Mouse (Mus musculus): ENCODE results near the gene Samd9l. TPM values are rescaled to one million over a fixed set of nuclear protein-coding genes. Genes with fewer than 3 reads are reported as not detected.
"Not testable (repeated sequence)": the region's sequence is repeated elsewhere in the genome, so short reads cannot be mapped to it uniquely, and the experiment has no call there.

Gene Samd9l
- polyA plus RNA-seq, 1 experiment: not detected

DNA sequence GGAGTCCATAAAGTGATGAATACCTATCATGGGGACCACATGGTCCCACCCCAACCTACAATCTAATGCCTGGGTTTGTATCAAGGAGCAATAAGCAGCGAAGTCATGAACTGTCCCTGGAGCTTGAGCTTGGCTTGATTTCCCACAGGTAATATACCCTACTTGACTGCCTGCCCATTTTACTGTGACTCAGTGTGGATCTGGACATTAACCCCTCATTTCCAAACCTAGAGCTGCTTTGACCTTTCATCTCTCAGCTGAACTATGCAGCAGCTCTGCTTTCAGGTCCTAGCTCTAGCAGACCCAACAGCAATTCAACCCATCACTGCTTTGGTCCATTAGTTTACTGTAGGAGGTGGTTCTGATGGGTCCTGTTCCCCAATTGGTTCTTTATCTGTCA is 9.4 kb downstream of the Samd9l start:
- Histone ChIP-seq H3K4me1 (ENCODE audit: control insufficient read depth) (no peaks in the 10 kb centered on the region), H3K4me3 (replicated peaks) (no peak overlapping the region), H3K9me3 (ENCODE audit: control insufficient read depth, low read length) (no peaks in the 10 kb centered on the region), H3K27me3 (ENCODE audit: control insufficient read depth) (no peaks in the 10 kb centered on the region), H3K36me3 (ENCODE audit: control insufficient read depth) (no peaks in the 10 kb centered on the region)
- TF ChIP-seq GATA1 (IDR thresholded peaks at IDR 0.05; ENCODE audit: low read length) (no peak), TAL1 (IDR thresholded peaks at IDR 0.05; ENCODE audit: low read length) (no peak)

DNA sequence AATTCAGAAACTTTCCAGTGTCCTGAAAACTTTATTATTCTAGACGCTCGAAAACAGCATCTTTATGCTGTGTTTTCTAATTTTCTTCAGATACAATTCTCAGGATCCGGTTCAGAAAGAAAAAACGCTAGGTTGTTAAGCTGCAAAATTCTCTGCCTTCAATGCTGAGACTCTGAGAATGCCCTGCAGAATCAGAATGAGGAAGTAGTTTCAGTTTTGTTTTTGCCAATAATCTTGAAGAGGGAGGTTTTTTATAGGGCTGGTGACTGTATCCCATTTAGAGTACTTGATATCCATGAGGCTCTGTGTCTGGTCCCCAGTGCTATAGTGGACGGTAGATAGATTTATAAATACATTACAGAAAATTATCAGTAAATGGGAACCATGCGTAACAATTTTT is 12.8 kb downstream of the Samd9l start:
- no peak overlapping the region for H3K4me3 ChIP-seq (replicated peaks)
- no peaks in the 10 kb centered on the region for H3K27me3 ChIP-seq (ENCODE audit: control insufficient read depth)
- no peaks in the 10 kb centered on the region for H3K9me3 ChIP-seq (ENCODE audit: control insufficient read depth, low read length)
- no peaks in the 10 kb centered on the region for H3K4me1 ChIP-seq (ENCODE audit: control insufficient read depth)
- TF ChIP-seq GATA1 (IDR thresholded peaks at IDR 0.05; ENCODE audit: low read length) (no peak), TAL1 (IDR thresholded peaks at IDR 0.05; ENCODE audit: low read length) (no peak)
- no peaks in the 10 kb centered on the region for H3K36me3 ChIP-seq (ENCODE audit: control insufficient read depth)

DNA sequence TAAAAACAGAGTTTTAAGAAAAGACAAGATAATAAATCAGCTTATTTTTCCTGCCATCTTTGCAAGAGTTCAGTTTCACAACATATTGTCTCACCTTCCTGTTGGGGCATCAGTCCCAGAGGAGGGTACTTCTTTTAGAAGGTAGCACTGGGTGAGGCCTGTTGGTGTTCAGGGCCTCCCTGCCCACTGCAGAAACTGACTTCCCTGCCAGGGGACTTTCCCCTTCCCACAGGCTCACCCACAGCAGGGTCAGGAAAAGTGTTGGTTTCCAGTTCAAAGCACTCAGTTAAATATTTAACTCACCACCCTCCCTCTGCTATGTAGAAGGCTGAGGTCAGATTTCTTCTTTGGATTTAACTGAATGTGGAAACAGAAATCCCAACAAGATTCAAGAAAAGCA is 14.6 kb downstream of the Samd9l start:
- not testable (repeated sequence) for H3K27me3 ChIP-seq (ENCODE audit: control insufficient read depth); H3K9me3 ChIP-seq (ENCODE audit: control insufficient read depth, low read length); H3K36me3 ChIP-seq (ENCODE audit: control insufficient read depth); H3K4me3 ChIP-seq (replicated peaks); H3K4me1 ChIP-seq (ENCODE audit: control insufficient read depth)

DNA sequence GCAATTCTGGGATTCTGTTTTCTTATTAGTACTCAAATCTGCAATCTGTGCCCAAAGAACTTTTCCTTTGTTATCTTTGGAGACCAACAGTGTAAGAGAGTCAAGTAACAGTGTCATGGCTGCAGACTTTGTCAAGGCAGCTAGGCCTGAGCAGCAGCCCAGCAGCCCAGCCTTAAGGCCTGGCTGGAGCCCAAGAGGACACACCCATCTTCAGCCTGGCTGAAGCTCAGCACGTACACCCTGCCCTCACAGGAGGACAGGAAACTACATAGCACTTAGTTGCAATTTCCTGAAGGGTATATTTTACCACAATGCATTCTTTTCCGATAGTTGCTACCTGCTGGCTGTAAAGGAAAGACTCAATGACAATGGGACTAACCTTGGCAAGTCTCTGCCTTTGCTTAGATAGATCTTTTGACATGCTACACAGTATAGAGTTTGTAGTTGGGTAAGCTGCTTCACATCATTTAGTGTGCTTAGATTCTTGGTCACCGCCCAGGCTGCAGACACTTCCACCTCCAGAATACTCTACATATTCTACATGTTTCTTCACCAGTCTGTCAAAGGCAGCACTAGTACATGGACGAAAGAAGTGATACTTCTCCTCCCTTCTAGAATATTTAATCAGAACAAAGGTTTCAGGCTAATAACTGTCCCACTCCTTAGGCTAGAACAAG is 15.1 kb downstream of the Samd9l start:
- H3K36me3 ChIP-seq (ENCODE audit: control insufficient read depth); H3K4me1 ChIP-seq (ENCODE audit: control insufficient read depth); H3K9me3 ChIP-seq (ENCODE audit: control insufficient read depth, low read length); H3K27me3 ChIP-seq (ENCODE audit: control insufficient read depth); H3K4me3 ChIP-seq (replicated peaks): not testable (repeated sequence)

DNA sequence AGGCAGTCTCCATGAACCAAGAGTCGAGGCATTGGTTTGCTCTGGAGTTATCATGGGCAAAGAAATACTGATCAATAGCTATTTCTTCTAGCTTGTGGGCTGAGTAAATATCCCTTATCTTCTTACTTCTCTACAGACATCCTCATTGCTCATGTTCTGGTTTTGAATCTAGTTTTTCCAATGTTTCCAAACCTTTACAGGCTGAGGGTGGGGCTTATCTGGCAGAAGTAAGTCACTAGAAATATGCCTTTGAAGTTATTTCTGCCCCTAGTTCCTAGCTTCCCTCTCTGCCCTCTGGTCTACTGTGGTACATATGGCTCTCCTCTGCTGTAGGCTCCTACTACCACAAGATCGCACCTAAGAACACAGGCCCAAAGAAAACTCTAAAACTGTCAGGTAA is 20.2 kb downstream of the Samd9l start:
- H3K36me3 ChIP-seq (ENCODE audit: control insufficient read depth): no peaks in the 10 kb centered on the region; the same call in 1 of the 2 replicates
- no peaks in the 10 kb centered on the region for H3K4me1 ChIP-seq (ENCODE audit: control insufficient read depth)
- H3K27me3 ChIP-seq (ENCODE audit: control insufficient read depth): no peaks in the 10 kb centered on the region
- peaks cover 2% of the 10 kb centered on the region; the same call in 1 of the 2 replicates for H3K9me3 ChIP-seq (ENCODE audit: control insufficient read depth, low read length)
- no peak overlapping the region for H3K4me3 ChIP-seq (replicated peaks)
- TF ChIP-seq GATA1 (IDR thresholded peaks at IDR 0.05; ENCODE audit: low read length) (no peak), TAL1 (IDR thresholded peaks at IDR 0.05; ENCODE audit: low read length) (no peak)

DNA sequence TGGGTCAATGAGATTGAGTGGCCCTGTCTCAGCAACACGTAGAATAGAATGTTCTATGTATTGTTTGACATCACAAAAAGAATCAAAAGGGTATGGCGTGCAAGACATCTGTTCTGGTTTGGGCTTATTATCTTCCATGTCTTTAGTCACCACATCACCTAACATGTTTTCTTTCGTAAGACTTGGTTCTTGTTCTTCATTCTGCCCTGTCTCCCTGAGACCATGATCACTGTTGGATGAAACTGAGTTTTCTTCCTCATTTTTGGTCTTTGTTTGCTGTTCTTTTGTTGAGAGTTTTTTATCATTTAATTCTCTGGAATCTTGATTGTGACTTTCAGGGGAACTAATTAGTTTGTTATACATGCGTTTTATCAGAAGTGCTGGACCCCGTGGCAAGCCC is 22.7 kb downstream of the Samd9l start:
- Histone ChIP-seq H3K4me3 (replicated peaks) (no peak overlapping the region), H3K36me3 (ENCODE audit: control insufficient read depth) (no peaks in the 10 kb centered on the region; the same call in 1 of the 2 replicates), H3K4me1 (ENCODE audit: control insufficient read depth) (no peaks in the 10 kb centered on the region), H3K27me3 (ENCODE audit: control insufficient read depth) (no peaks in the 10 kb centered on the region), H3K9me3 (ENCODE audit: control insufficient read depth, low read length) (peaks cover 5% of the 10 kb centered on the region; the same call in 1 of the 2 replicates)
- TF ChIP-seq TAL1 (IDR thresholded peaks at IDR 0.05; ENCODE audit: low read length) (no peak), GATA1 (IDR thresholded peaks at IDR 0.05; ENCODE audit: low read length) (no peak)

DNA sequence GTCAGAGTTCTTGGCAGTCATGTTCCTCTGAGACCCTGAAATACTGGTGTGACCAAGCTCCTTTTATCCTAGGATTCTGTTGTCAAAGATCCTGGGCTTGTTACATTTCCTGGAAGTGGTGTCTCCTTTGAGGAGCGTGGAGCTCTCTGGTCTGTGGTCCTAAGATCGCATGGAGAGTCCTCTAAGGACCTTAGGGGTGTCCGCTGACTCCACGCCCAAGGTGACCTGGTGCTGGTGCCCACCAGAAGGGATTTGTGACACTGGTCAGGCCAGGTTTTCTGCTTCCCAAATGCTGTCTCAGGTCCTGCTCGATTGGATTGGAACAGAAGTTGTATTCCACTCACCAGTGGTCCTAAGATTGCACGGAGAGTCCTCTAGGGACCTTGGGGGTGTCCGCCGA is 29.8 kb downstream of the Samd9l start:
- Histone ChIP-seq H3K9me3 (ENCODE audit: control insufficient read depth, low read length) (peaks cover 9% of the 10 kb centered on the region; the same call in 1 of the 2 replicates), H3K27me3 (ENCODE audit: control insufficient read depth) (no peaks in the 10 kb centered on the region), H3K4me3 (replicated peaks) (no peak overlapping the region), H3K4me1 (ENCODE audit: control insufficient read depth) (no peaks in the 10 kb centered on the region), H3K36me3 (ENCODE audit: control insufficient read depth) (no peaks in the 10 kb centered on the region)
- TF ChIP-seq TAL1 (IDR thresholded peaks at IDR 0.05; ENCODE audit: low read length) (no peak), GATA1 (IDR thresholded peaks at IDR 0.05; ENCODE audit: low read length) (no peak)

DNA sequence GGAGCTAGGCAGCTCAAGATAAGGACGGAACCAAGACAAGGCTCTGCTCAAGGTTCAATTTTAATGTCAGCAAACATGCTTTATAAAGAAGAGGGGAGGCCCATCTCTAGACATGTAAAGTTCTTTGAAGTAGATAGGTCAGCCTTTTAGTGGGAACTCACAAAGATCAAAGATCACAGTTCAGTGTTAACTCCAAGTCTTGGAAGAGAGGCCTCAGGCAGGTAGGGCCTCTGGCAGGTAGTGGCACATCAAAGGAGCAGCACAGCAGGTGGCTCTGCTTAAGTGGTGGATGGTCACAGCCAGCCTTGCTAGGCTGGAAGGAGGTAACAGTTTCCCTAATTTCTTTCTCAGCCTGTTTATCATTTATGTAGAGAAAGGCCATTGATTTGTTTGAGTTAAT is 33.8 kb downstream of the Samd9l start:
- H3K27me3 ChIP-seq (ENCODE audit: control insufficient read depth); H3K4me3 ChIP-seq (replicated peaks); H3K9me3 ChIP-seq (ENCODE audit: control insufficient read depth, low read length); H3K4me1 ChIP-seq (ENCODE audit: control insufficient read depth); H3K36me3 ChIP-seq (ENCODE audit: control insufficient read depth): not testable (repeated sequence)

DNA sequence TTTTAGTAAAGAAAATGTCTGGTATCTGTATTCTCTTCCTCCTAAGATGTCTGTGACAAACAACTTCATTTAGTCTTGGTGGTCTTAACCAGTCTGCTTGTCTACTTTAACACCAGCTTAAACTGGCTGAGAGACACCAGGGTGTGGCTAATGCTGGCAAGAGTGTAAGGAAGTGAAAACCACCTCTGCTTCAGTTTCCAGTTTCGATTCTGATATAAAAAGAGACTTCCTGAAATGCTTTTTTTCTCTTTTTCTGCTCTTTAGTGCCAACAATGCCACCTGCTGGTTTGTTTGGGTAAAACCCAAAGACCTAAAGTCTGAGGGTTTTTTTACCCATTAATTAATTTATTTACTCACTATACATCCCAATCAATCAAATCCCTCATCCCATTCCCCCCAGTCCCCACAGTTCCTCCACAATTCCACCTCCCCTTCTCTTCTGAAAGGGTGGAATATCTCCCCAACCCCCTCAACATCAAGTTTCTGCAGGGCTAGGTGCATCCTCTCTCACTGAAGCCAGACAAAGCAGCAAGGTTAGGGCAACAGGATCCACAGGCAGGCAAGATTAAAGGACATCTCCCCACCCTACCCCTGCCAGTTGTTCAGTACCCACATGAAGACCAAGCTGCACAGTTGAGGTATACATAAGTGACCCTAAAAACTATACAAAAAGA is 53.3 kb downstream of the Samd9l start:
- H3K4me1 ChIP-seq (ENCODE audit: control insufficient read depth); H3K9me3 ChIP-seq (ENCODE audit: control insufficient read depth, low read length); H3K4me3 ChIP-seq (replicated peaks); H3K36me3 ChIP-seq (ENCODE audit: control insufficient read depth); H3K27me3 ChIP-seq (ENCODE audit: control insufficient read depth): not testable (repeated sequence)

DNA sequence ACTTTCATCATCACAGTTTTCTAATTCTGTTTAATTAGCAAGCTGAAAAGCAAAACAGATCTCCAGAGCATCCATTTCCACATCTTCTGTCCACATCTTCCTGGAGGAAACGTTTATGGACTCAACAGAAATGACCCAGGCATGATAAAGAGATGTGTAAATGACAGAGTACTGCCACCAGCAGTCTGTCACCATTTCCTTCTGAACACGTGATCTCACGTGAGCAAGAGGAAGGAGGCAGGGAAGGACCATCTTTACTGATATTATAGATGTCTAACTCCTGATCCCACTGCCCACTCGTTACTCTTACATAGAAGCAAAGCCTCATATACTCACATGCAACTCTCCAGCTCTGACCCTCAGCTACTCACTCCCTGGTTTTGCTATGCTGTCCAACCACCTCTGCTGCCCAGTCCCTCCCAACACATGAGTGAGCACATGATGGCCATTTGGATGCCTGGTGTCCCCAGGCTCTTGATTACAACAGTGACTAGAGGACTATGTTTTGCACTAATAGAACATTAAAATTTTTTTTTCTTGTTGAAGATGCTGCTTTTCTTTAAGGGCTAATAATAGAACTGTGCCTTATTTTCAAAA is 54.2 kb downstream of the Samd9l start:
- not testable (repeated sequence) for H3K36me3 ChIP-seq (ENCODE audit: control insufficient read depth); H3K27me3 ChIP-seq (ENCODE audit: control insufficient read depth); H3K9me3 ChIP-seq (ENCODE audit: control insufficient read depth, low read length); H3K4me1 ChIP-seq (ENCODE audit: control insufficient read depth); H3K4me3 ChIP-seq (replicated peaks)

DNA sequence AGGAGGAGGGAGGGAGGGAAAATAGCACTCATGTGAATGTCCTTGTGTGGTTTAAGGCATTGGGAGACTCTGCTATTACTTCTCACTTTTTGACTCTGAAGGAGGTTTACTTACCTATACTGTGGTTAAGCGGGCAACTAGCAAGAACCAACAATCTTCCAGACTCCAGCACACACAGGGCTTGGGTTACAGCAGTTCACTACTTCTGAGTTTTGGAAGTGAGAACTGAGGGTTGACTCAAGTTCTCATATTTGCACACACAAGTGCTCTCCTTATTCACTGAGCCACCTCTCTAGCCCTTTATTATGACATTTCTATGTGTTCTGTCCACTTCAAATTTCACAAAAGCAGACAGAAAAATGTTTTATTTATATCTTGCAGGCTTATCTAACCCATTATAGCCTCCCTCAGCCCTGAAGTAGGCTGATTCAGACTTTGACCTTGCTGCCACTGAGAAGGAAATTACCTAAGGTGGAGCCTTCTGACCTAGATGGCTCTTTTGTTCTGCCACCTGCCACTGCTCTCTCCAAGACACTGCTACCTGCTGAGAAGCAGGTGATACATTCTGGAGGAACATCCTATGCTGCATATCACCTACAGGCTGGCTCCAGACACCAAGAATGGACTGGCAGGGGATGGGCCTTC is 55.6 kb downstream of the Samd9l start:
- H3K9me3 ChIP-seq (ENCODE audit: control insufficient read depth, low read length); H3K4me3 ChIP-seq (replicated peaks); H3K27me3 ChIP-seq (ENCODE audit: control insufficient read depth); H3K4me1 ChIP-seq (ENCODE audit: control insufficient read depth); H3K36me3 ChIP-seq (ENCODE audit: control insufficient read depth): not testable (repeated sequence)

Data from erythroblast, embryonic 14.5 days (primary cell).